Comparison of ENCODE assay signal across 16 mouse cellular contexts in genomic region chr6:97839568-97839967, GRCm38 (mm10).
"Had no signal": no experiment of that assay in that cellular context is flagged by ENCODE, and none has a peak within 500 bp of the region (broad histone marks: within the 10 kb centered on the region; RNA-seq: fewer than 3 reads in every experiment).

No protein-coding gene starts in this region.

- H3K4me1 ChIP-seq: neural tube, embryonic 12.5 days; neural tube, embryonic 13.5 days; neural tube, embryonic 15.5 days; stomach, embryonic 15.5 days had no signal

- H3K4me3 ChIP-seq: neural tube, embryonic 12.5 days; neural tube, embryonic 13.5 days; neural tube, embryonic 15.5 days; stomach, embryonic 15.5 days had no signal

- DNase-seq: retina, postnatal 1 day; right cerebral cortex, adult 18-20 months; right cerebral cortex, postnatal 14 days; right cerebral cortex, postnatal 25 days; spleen, adult 18-20 months; thymus, adult 18-20 months; thymus, adult 2 months; thymus, postnatal 14 days; thymus, postnatal 25 days; thymus, postnatal 36 days; thymus, postnatal 4 days had no signal

- H3K27me3 ChIP-seq: neural tube, embryonic 12.5 days; neural tube, embryonic 13.5 days; neural tube, embryonic 15.5 days; stomach, embryonic 15.5 days had no signal

- H3K9ac ChIP-seq: neural tube, embryonic 12.5 days; neural tube, embryonic 13.5 days; neural tube, embryonic 15.5 days; stomach, embryonic 15.5 days had no signal

- H3K9me3 ChIP-seq: neural tube, embryonic 12.5 days; neural tube, embryonic 13.5 days; neural tube, embryonic 15.5 days; stomach, embryonic 15.5 days had no signal

- H3K27ac ChIP-seq: neural tube, embryonic 12.5 days; neural tube, embryonic 13.5 days; neural tube, embryonic 15.5 days; stomach, embryonic 15.5 days; stomach, postnatal 0 days had no signal

- H3K36me3 ChIP-seq: neural tube, embryonic 12.5 days; neural tube, embryonic 13.5 days; neural tube, embryonic 15.5 days; stomach, embryonic 15.5 days had no signal

- H3K4me2 ChIP-seq: neural tube, embryonic 12.5 days; neural tube, embryonic 13.5 days; neural tube, embryonic 15.5 days; stomach, embryonic 15.5 days had no signal
